Mouse (Mus musculus) brain, adult 2 months (tissue): ENCODE results near the gene Cblb.
A peak's percentile ranks its signal among the peaks of the same experiment; 100 is the strongest.

Experiments used
- DNase-seq: peaks from one replicate; pipeline ENCODE4 v3.0.0; 2011; ENCODE audit warnings: low read depth, low spot score

Gene Cblb

GRCm38 (mm10) chr16:52129357-52129905, 98.4 kb downstream of the Cblb start:
- no peak for DNase-seq

GRCm38 (mm10) chr16:52132808-52133490, 101.9 kb downstream of the Cblb start:
- DNase-seq = no peak

GRCm38 (mm10) chr16:52134631-52135227, 103.7 kb downstream of the Cblb start:
- DNase-seq = peak; percentile 95

- DNase-seq = no peak
Measured at GRCm38 (mm10) chr16:52135689-52136390, 104.8 kb downstream of the Cblb start.

GRCm38 (mm10) chr16:52143101-52143500, 112.1 kb downstream of the Cblb start:
- no peak for DNase-seq

- no peak for DNase-seq
Measured at GRCm38 (mm10) chr16:52143818-52144217, 112.8 kb downstream of the Cblb start.

GRCm38 (mm10) chr16:52144792-52145191, 113.8 kb downstream of the Cblb start:
- DNase-seq = no peak

GRCm38 (mm10) chr16:52145552-52145951, 114.5 kb downstream of the Cblb start:
- no peak for DNase-seq

- DNase-seq = no peak
Measured at GRCm38 (mm10) chr16:52146976-52147696, 116.1 kb downstream of the Cblb start.

- no peak for DNase-seq
Measured at GRCm38 (mm10) chr16:52148041-52148440, 117.0 kb downstream of the Cblb start.

GRCm38 (mm10) chr16:52149135-52149769, 118.2 kb downstream of the Cblb start:
- no peak for DNase-seq

- no peak for DNase-seq
Measured at GRCm38 (mm10) chr16:52155030-52155696, 124.1 kb downstream of the Cblb start.

- no peak for DNase-seq
Measured at GRCm38 (mm10) chr16:52159958-52160504, 129.0 kb downstream of the Cblb start.

- no peak for DNase-seq
Measured at GRCm38 (mm10) chr16:52164246-52164645, 133.2 kb downstream of the Cblb start.

- peak; percentile 71 for DNase-seq
Measured at GRCm38 (mm10) chr16:52173253-52173652, 142.2 kb downstream of the Cblb start.

GRCm38 (mm10) chr16:52179839-52180238, 148.8 kb downstream of the Cblb start:
- DNase-seq = peak; percentile 20

GRCm38 (mm10) chr16:52182057-52182456, 151.0 kb downstream of the Cblb start:
- peak; percentile 27 for DNase-seq

GRCm38 (mm10) chr16:52184350-52184749, 153.3 kb downstream of the Cblb start:
- peak; percentile 71 for DNase-seq

GRCm38 (mm10) chr16:52186731-52187130, 155.7 kb downstream of the Cblb start:
- no peak for DNase-seq

- no peak for DNase-seq
Measured at GRCm38 (mm10) chr16:52189103-52189502, 158.1 kb downstream of the Cblb start.
